Mouse (Mus musculus) cerebellum, adult 2 months (tissue): Measurements from ENCODE around the gene Milr1. TPM values are rescaled to one million over a fixed set of nuclear protein-coding genes. Genes with fewer than 3 reads are reported as not detected.
"Not testable (repeated sequence)": the region's sequence is repeated elsewhere in the genome, so short reads cannot be mapped to it uniquely, and the experiment has no call there.

Experiments used
- DNase-seq, 2 experiments: peaks; one replicate each; pipeline ENCODE4 v3.0.0; 2021
- H3K27ac ChIP-seq: fragments of 200-500 bp; 2 replicates; pipeline ENCODE4 v1.5.1; 2012; ENCODE audit warnings: low read length, control low read depth, inconsistent platforms; ENCODE audit not compliant: insufficient read depth
- H3K27me3 ChIP-seq: fragments of 200-500 bp; 2 replicates; pipeline ENCODE4 v1.6.1; 2012; ENCODE audit warnings: inconsistent platforms, mild to moderate bottlenecking, low read length, moderate library complexity; ENCODE audit not compliant: control insufficient read depth, insufficient read depth
- H3K4me1 ChIP-seq: fragments of 200-500 bp; 2 replicates; pipeline ENCODE4 v1.6.1; 2011; ENCODE audit warnings: low read length; ENCODE audit not compliant: control insufficient read depth, insufficient read depth
- H3K4me3 ChIP-seq: fragments of 200-500 bp; replicated peaks from 2 replicates; pipeline ENCODE3; 2011; ENCODE audit warnings: mild to moderate bottlenecking, low read depth, low read length, control low read depth; ENCODE audit not compliant: insufficient read depth
- CTCF ChIP-seq: fragments of 200-500 bp; IDR thresholded peaks from 2 replicates; pipeline ENCODE4 v1.5.1; 2011; ENCODE audit warnings: low read depth, mild to moderate bottlenecking, control low read depth, low read length, moderate library complexity, borderline replicate concordance; ENCODE audit not compliant: insufficient read depth
- POLR2A ChIP-seq: fragments of 200-500 bp; IDR thresholded peaks from 2 replicates; pipeline ENCODE4 v1.6.1; 2011; ENCODE audit warnings: low read length, control low read depth, borderline replicate concordance; ENCODE audit not compliant: insufficient read depth
- WGBS: fragments of 180-500 bp; shearing (Covaris S2); methylation state at CpG from one replicate; pipeline ENCODE4 v1.1.7; 2018; 5-methylcytosine and 5-hydroxymethylcytosine counted together
- polyA plus RNA-seq: library from polyadenylated mRNA; depleted of rRNA; stranded (reverse); fragments of >200 nt; gene quantifications from 2 replicates; pipeline ENCODE4 v1.2.3, GENCODE M21; 2012

The Milr1 gene
- polyA plus RNA-seq, 1 experiment: 0.10 TPM

GRCm38 (mm10) chr11:106787131-106788025 is 36.4 kb downstream of the Milr1 start:
- peak; percentile 89 for DNase-seq
- Histone ChIP-seq H3K4me1 (no peaks in the 10 kb centered on the region; the same call in 1 of the 2 replicates), H3K27me3 (no peaks in the 10 kb centered on the region), H3K4me3 (peak overlapping the region; percentile 87), H3K27ac (peak overlapping the region; percentile 87)
- TF ChIP-seq CTCF (no peak), POLR2A (no peak)
- under 1% methylated on average over 65 of the region's 65 CpGs for WGBS

- under 1% methylated on average over 72 of the region's 79 CpGs for WGBS
- peak; percentile 98 to 99 for DNase-seq
- TF ChIP-seq CTCF: no peak
- peak; percentile 98 for TF ChIP-seq POLR2A
- peak overlapping the region; percentile 87 for H3K4me3 ChIP-seq
- peak overlapping the region; percentile 96 for H3K27ac ChIP-seq
- no peaks in the 10 kb centered on the region; the same call in 1 of the 2 replicates for H3K4me1 ChIP-seq
- no peaks in the 10 kb centered on the region for H3K27me3 ChIP-seq
These were observed 37.2 kb downstream of the Milr1 start for GRCm38 (mm10) chr11:106788026-106788774.

- H3K27ac ChIP-seq: peak within 1 kb of the TSS; percentile 96
- DNase-seq: peak in 1 of 2 experiments; percentile 98
- under 1% methylated on average over 58 of the region's 58 CpGs for WGBS
- H3K4me3 ChIP-seq: peak within 1 kb of the TSS; percentile 87
- peak; percentile 81 for TF ChIP-seq POLR2A
- no peak for TF ChIP-seq CTCF
- H3K27me3 ChIP-seq: no peaks in the 10 kb centered on the region
- no peaks in the 10 kb centered on the region; the same call in 1 of the 2 replicates for H3K4me1 ChIP-seq
These were observed 37.9 kb downstream of the Milr1 start, which contains the start of the genes Ddx5 and Cep95 for GRCm38 (mm10) chr11:106788775-106789459. Gene Ddx5, minus strand, starts transcription at chr11:106789185. Gene Cep95, plus strand, starts transcription at chr11:106789252.

GRCm38 (mm10) chr11:106789649-106790048 is 38.6 kb downstream of the Milr1 start:
- H3K27me3 ChIP-seq: no peaks in the 10 kb centered on the region
- DNase-seq: peak in 1 of 2 experiments; percentile 45
- WGBS: 0% methylated on average over 6 of the region's 6 CpGs
- no peaks in the 10 kb centered on the region for H3K4me1 ChIP-seq
- H3K4me3 ChIP-seq: peak overlapping the region; percentile 87
- peak overlapping the region; percentile 75 for H3K27ac ChIP-seq
- no peak for TF ChIP-seq POLR2A
- TF ChIP-seq CTCF: no peak

GRCm38 (mm10) chr11:106793846-106794245 is 42.8 kb downstream of the Milr1 start:
- TF ChIP-seq POLR2A (no peak), CTCF (no peak)
- DNase-seq: no peak
- Histone ChIP-seq H3K27ac (no peak overlapping the region), H3K4me3 (no peak overlapping the region), H3K4me1 (no peaks in the 10 kb centered on the region), H3K27me3 (no peaks in the 10 kb centered on the region)
- 61% methylated on average over 4 of the region's 4 CpGs for WGBS

GRCm38 (mm10) chr11:106795679-106796078 is 44.7 kb downstream of the Milr1 start:
- WGBS: 70% methylated on average over 9 of the region's 9 CpGs
- no peak overlapping the region for H3K4me3 ChIP-seq
- H3K4me1 ChIP-seq: no peaks in the 10 kb centered on the region
- no peak for TF ChIP-seq POLR2A
- no peak for TF ChIP-seq CTCF
- DNase-seq: no peak
- no peak overlapping the region for H3K27ac ChIP-seq
- H3K27me3 ChIP-seq: no peaks in the 10 kb centered on the region

GRCm38 (mm10) chr11:106802069-106802627 is 51.1 kb downstream of the Milr1 start:
- Histone ChIP-seq H3K4me3 (no peak overlapping the region), H3K4me1 (peaks cover 13% of the 10 kb centered on the region), H3K27me3 (no peaks in the 10 kb centered on the region), H3K27ac (peak overlapping the region; percentile 97)
- peak; percentile 53 to 58 for DNase-seq
- 0 out of 2 replicates have a peak, but pooled peaks have one; percentile 13 for TF ChIP-seq POLR2A
- TF ChIP-seq CTCF: no peak
- 8% methylated on average over 10 of the region's 10 CpGs for WGBS

GRCm38 (mm10) chr11:106807442-106807841 is 56.4 kb downstream of the Milr1 start:
- H3K4me1 ChIP-seq, H3K4me3 ChIP-seq, H3K27ac ChIP-seq, H3K27me3 ChIP-seq, DNase-seq: not testable (repeated sequence)
- WGBS: 73% methylated on average over 1 of the region's 1 CpGs
